Mouse (Mus musculus): ENCODE results near the gene Gm20388. TPM values are rescaled to one million over a fixed set of nuclear protein-coding genes. Genes with fewer than 3 reads are reported as not detected.
A peak's percentile ranks its signal among the peaks of the same experiment; 100 is the strongest.

The Gm20388 gene
- polyA plus RNA-seq, 1 experiment from 2014 or later = 8.3 TPM

GRCm38 (mm10) chr8:121954981-121955555, 2044.4 kb downstream of the Gm20388 start:
- Histone ChIP-seq H3K27me3 (replicated peaks; ENCODE audit: control insufficient read depth, insufficient read depth, low read length) (no peaks in the 10 kb centered on the region), H3K36me3 (ENCODE audit: control insufficient read depth, insufficient read depth, low read length) (peaks cover 39% of the 10 kb centered on the region), H3K4me3 (ENCODE audit: low read depth, low read length) (no peak overlapping the region), H3K4me2 (ENCODE audit: low read length) (no peak overlapping the region), H3K9me3 (ENCODE audit: control insufficient read depth, low read length) (no peaks in the 10 kb centered on the region), H3K4me1 (replicated peaks; ENCODE audit: control insufficient read depth, insufficient read depth, low read length) (peaks cover 17% of the 10 kb centered on the region), H3K27ac (ENCODE audit: low read depth) (no peak overlapping the region), H3K9ac (ENCODE audit: low read length) (no peak overlapping the region)
- ATAC-seq (replicated peaks; ENCODE audit: low FRiP score, low TSS enrichment, low read depth) (no peak), DNase-seq (ENCODE audit: low spot score) (no peak)
- WGBS = 62% methylated on average over 10 of the region's 10 CpGs

- DNase-seq (ENCODE audit: low spot score) (no peak), ATAC-seq (replicated peaks; ENCODE audit: low FRiP score, low TSS enrichment, low read depth) (no peak)
- WGBS = 65% methylated on average over 1 of the region's 1 CpGs
- no peaks in the 10 kb centered on the region for H3K27me3 ChIP-seq (replicated peaks; ENCODE audit: control insufficient read depth, insufficient read depth, low read length)
- H3K36me3 ChIP-seq (ENCODE audit: control insufficient read depth, insufficient read depth, low read length) = peaks cover 39% of the 10 kb centered on the region
- H3K4me2 ChIP-seq (ENCODE audit: low read length) = no peak overlapping the region
- H3K4me3 ChIP-seq (ENCODE audit: low read depth, low read length) = no peak overlapping the region
- no peak overlapping the region for H3K9ac ChIP-seq (ENCODE audit: low read length)
- H3K9me3 ChIP-seq (ENCODE audit: control insufficient read depth, low read length) = no peaks in the 10 kb centered on the region
- H3K27ac ChIP-seq (ENCODE audit: low read depth) = no peak overlapping the region
- peaks cover 17% of the 10 kb centered on the region for H3K4me1 ChIP-seq (replicated peaks; ENCODE audit: control insufficient read depth, insufficient read depth, low read length)
Observed at GRCm38 (mm10) chr8:121955825-121956500, 2045.3 kb downstream of the Gm20388 start.

- H3K36me3 ChIP-seq (ENCODE audit: control insufficient read depth, insufficient read depth, low read length) = peaks cover 29% of the 10 kb centered on the region
- no peak overlapping the region for H3K4me2 ChIP-seq (ENCODE audit: low read length)
- no peaks in the 10 kb centered on the region for H3K9me3 ChIP-seq (ENCODE audit: control insufficient read depth, low read length)
- H3K4me1 ChIP-seq (replicated peaks; ENCODE audit: control insufficient read depth, insufficient read depth, low read length) = peaks cover 6% of the 10 kb centered on the region; the same call in 1 of the 2 replicates
- H3K27me3 ChIP-seq (replicated peaks; ENCODE audit: control insufficient read depth, insufficient read depth, low read length) = no peaks in the 10 kb centered on the region
- WGBS = 94% methylated on average over 1 of the region's 1 CpGs
- no peak overlapping the region for H3K4me3 ChIP-seq (ENCODE audit: low read depth, low read length)
- H3K9ac ChIP-seq (ENCODE audit: low read length) = no peak overlapping the region
- ATAC-seq (replicated peaks; ENCODE audit: low FRiP score, low TSS enrichment, low read depth) = no peak
- no peak for DNase-seq (ENCODE audit: low spot score)
- H3K27ac ChIP-seq (ENCODE audit: low read depth) = no peak overlapping the region
Observed at GRCm38 (mm10) chr8:121958395-121958794, 2047.8 kb downstream of the Gm20388 start.

- WGBS = 86% methylated on average over 3 of the region's 3 CpGs
Observed at GRCm38 (mm10) chr8:121962892-121963291, 2052.3 kb downstream of the Gm20388 start.

GRCm38 (mm10) chr8:121964716-121965512, 2054.3 kb downstream of the Gm20388 start:
- Histone ChIP-seq H3K9ac (ENCODE audit: low read length) (no peak overlapping the region), H3K4me3 (ENCODE audit: low read depth, low read length) (no peak overlapping the region), H3K4me2 (ENCODE audit: low read length) (no peak overlapping the region), H3K27ac (ENCODE audit: low read depth) (no peak overlapping the region), H3K36me3 (ENCODE audit: control insufficient read depth, insufficient read depth, low read length) (no peaks in the 10 kb centered on the region), H3K27me3 (replicated peaks; ENCODE audit: control insufficient read depth, insufficient read depth, low read length) (no peaks in the 10 kb centered on the region), H3K9me3 (ENCODE audit: control insufficient read depth, low read length) (no peaks in the 10 kb centered on the region), H3K4me1 (replicated peaks; ENCODE audit: control insufficient read depth, insufficient read depth, low read length) (peaks cover 28% of the 10 kb centered on the region)
- no peak for DNase-seq (ENCODE audit: low spot score)
- no peak for ATAC-seq (replicated peaks; ENCODE audit: low FRiP score, low TSS enrichment, low read depth)
- 78% methylated on average over 8 of the region's 8 CpGs for WGBS

More at GRCm38 (mm10) chr8:121962892-121963291, 2052.3 kb downstream of the Gm20388 start:
- no peak for DNase-seq (ENCODE audit: low spot score)
- H3K9me3 ChIP-seq (ENCODE audit: control insufficient read depth, low read length) = no peaks in the 10 kb centered on the region
- H3K27ac ChIP-seq (ENCODE audit: low read depth) = no peak overlapping the region
- H3K4me1 ChIP-seq (replicated peaks; ENCODE audit: control insufficient read depth, insufficient read depth, low read length) = peaks cover 22% of the 10 kb centered on the region
- no peaks in the 10 kb centered on the region for H3K27me3 ChIP-seq (replicated peaks; ENCODE audit: control insufficient read depth, insufficient read depth, low read length)
- no peak overlapping the region for H3K9ac ChIP-seq (ENCODE audit: low read length)
- no peak for ATAC-seq (replicated peaks; ENCODE audit: low FRiP score, low TSS enrichment, low read depth)
- H3K36me3 ChIP-seq (ENCODE audit: control insufficient read depth, insufficient read depth, low read length) = no peaks in the 10 kb centered on the region
- H3K4me3 ChIP-seq (ENCODE audit: low read depth, low read length) = no peak overlapping the region
- H3K4me2 ChIP-seq (ENCODE audit: low read length) = no peak overlapping the region

GRCm38 (mm10) chr8:121966110-121966509, 2055.5 kb downstream of the Gm20388 start:
- Histone ChIP-seq H3K4me1 (replicated peaks; ENCODE audit: control insufficient read depth, insufficient read depth, low read length) (peaks cover 28% of the 10 kb centered on the region), H3K9me3 (ENCODE audit: control insufficient read depth, low read length) (no peaks in the 10 kb centered on the region), H3K4me2 (ENCODE audit: low read length) (no peak overlapping the region), H3K9ac (ENCODE audit: low read length) (no peak overlapping the region), H3K36me3 (ENCODE audit: control insufficient read depth, insufficient read depth, low read length) (no peaks in the 10 kb centered on the region), H3K27me3 (replicated peaks; ENCODE audit: control insufficient read depth, insufficient read depth, low read length) (no peaks in the 10 kb centered on the region), H3K4me3 (ENCODE audit: low read depth, low read length) (no peak overlapping the region), H3K27ac (ENCODE audit: low read depth) (no peak overlapping the region)
- 51% methylated on average over 5 of the region's 5 CpGs for WGBS
- DNase-seq (ENCODE audit: low spot score) (no peak), ATAC-seq (replicated peaks; ENCODE audit: low FRiP score, low TSS enrichment, low read depth) (no peak)

GRCm38 (mm10) chr8:121966714-121967448, 2056.2 kb downstream of the Gm20388 start:
- WGBS = 54% methylated on average over 7 of the region's 7 CpGs
- Histone ChIP-seq H3K4me1 (replicated peaks; ENCODE audit: control insufficient read depth, insufficient read depth, low read length) (peaks cover 28% of the 10 kb centered on the region), H3K9ac (ENCODE audit: low read length) (no peak overlapping the region; the same call in 1 of the 2 replicates), H3K36me3 (ENCODE audit: control insufficient read depth, insufficient read depth, low read length) (no peaks in the 10 kb centered on the region), H3K27ac (ENCODE audit: low read depth) (no peak overlapping the region), H3K9me3 (ENCODE audit: control insufficient read depth, low read length) (no peaks in the 10 kb centered on the region), H3K4me3 (ENCODE audit: low read depth, low read length) (no peak overlapping the region), H3K27me3 (replicated peaks; ENCODE audit: control insufficient read depth, insufficient read depth, low read length) (no peaks in the 10 kb centered on the region), H3K4me2 (ENCODE audit: low read length) (no peak overlapping the region)
- peak; percentile 54 for ATAC-seq (replicated peaks; ENCODE audit: low FRiP score, low TSS enrichment, low read depth)
- no peak for DNase-seq (ENCODE audit: low spot score)

- DNase-seq (ENCODE audit: low spot score) (no peak), ATAC-seq (replicated peaks; ENCODE audit: low FRiP score, low TSS enrichment, low read depth) (no peak)
- 35% methylated on average over 4 of the region's 4 CpGs for WGBS
- H3K9ac ChIP-seq (ENCODE audit: low read length) = no peak overlapping the region
- H3K9me3 ChIP-seq (ENCODE audit: control insufficient read depth, low read length) = no peaks in the 10 kb centered on the region
- no peak overlapping the region for H3K4me2 ChIP-seq (ENCODE audit: low read length)
- H3K36me3 ChIP-seq (ENCODE audit: control insufficient read depth, insufficient read depth, low read length) = no peaks in the 10 kb centered on the region
- H3K27me3 ChIP-seq (replicated peaks; ENCODE audit: control insufficient read depth, insufficient read depth, low read length) = no peaks in the 10 kb centered on the region
- H3K4me1 ChIP-seq (replicated peaks; ENCODE audit: control insufficient read depth, insufficient read depth, low read length) = peaks cover 28% of the 10 kb centered on the region
- no peak overlapping the region for H3K27ac ChIP-seq (ENCODE audit: low read depth)
- H3K4me3 ChIP-seq (ENCODE audit: low read depth, low read length) = no peak overlapping the region
Observed at GRCm38 (mm10) chr8:121967977-121968376, 2057.3 kb downstream of the Gm20388 start.
